Mouse (Mus musculus) forebrain, embryonic 16.5 days (tissue): Measurements from ENCODE around the gene Cyp2d26. TPM values are rescaled to one million over a fixed set of nuclear protein-coding genes. Genes with fewer than 3 reads are reported as not detected.

Experiments used
- ATAC-seq: fragments of 200-750 bp; cut with Nextera tagmentation; 2 replicates; pipeline ENCODE4 v1.8.0; 2017; ENCODE audit warnings: mild to moderate bottlenecking, moderate library complexity
- H3K27ac ChIP-seq: fragments of 300-500 bp; sonication (generic); 2 replicates; pipeline ENCODE4 v1.5.1; 2014; ENCODE audit warnings: low read length, control low read depth
- H3K27me3 ChIP-seq: fragments of 300-500 bp; sonication (generic); replicated peaks from 2 replicates; pipeline ENCODE4 v1.6.1; 2014; ENCODE audit warnings: low read length; ENCODE audit not compliant: control insufficient read depth, insufficient read depth
- H3K36me3 ChIP-seq: fragments of 300-500 bp; sonication (generic); 2 replicates; pipeline ENCODE4 v1.6.1; 2014; ENCODE audit not compliant: control insufficient read depth, insufficient read depth
- H3K4me1 ChIP-seq: fragments of 300-500 bp; sonication (generic); replicated peaks from 2 replicates; pipeline ENCODE4 v1.6.1; 2014; ENCODE audit warnings: low read length; ENCODE audit not compliant: control insufficient read depth, insufficient read depth
- H3K4me2 ChIP-seq: fragments of 300-500 bp; sonication (generic); 2 replicates; pipeline ENCODE4 v1.6.1; 2014; ENCODE audit warnings: mild to moderate bottlenecking, low read length, control low read depth
- H3K4me3 ChIP-seq: fragments of 300-500 bp; sonication (generic); replicated peaks from 2 replicates; pipeline ENCODE4 v1.5.1; 2014; ENCODE audit warnings: mild to moderate bottlenecking, low read length, control low read depth
- H3K9ac ChIP-seq: fragments of 300-500 bp; sonication (generic); replicated peaks from 2 replicates; pipeline ENCODE4 v1.6.1; 2014; ENCODE audit warnings: low read depth, low read length, control low read depth
- H3K9me3 ChIP-seq: fragments of 300-500 bp; sonication (generic); 2 replicates; pipeline ENCODE4 v1.6.1; 2016; ENCODE audit warnings: low read length; ENCODE audit not compliant: control insufficient read depth
- WGBS: fragments of 180-500 bp; shearing (Covaris S2); extraction: QIAGEN DNeasy Blood & Tissue Kit; methylation state at CpG from one replicate; pipeline ENCODE4 v1.1.7; 2014; 5-methylcytosine and 5-hydroxymethylcytosine counted together
- polyA plus RNA-seq: library from polyadenylated mRNA; unstranded; fragments of >200 nt; fragmentation: Nextera tagmentation; extraction: Ambion mirVana; gene quantifications from 2 replicates; pipeline ENCODE4 v1.2.1, GENCODE M21; 2015

The Cyp2d26 gene
- polyA plus RNA-seq, 1 experiment from 2014 or later, result not detected

- Histone ChIP-seq H3K36me3 (peaks cover 4% of the 10 kb centered on the region), H3K9ac (no peak overlapping the region), H3K27ac (no peak overlapping the region), H3K4me1 (peaks cover 15% of the 10 kb centered on the region), H3K27me3 (no peaks in the 10 kb centered on the region), H3K4me2 (no peak overlapping the region), H3K9me3 (no peaks in the 10 kb centered on the region), H3K4me3 (no peak overlapping the region)
- ATAC-seq, result peak; percentile 21; the same call in 1 of the 2 replicates
- 54% methylated on average over 6 of the region's 6 CpGs for WGBS
Observed at GRCm38 (mm10) chr15:82809511-82809910, 15.4 kb upstream of the Cyp2d26 start.

GRCm38 (mm10) chr15:82806969-82807763, 13.1 kb upstream of the Cyp2d26 start:
- Histone ChIP-seq H3K36me3 (peaks cover 4% of the 10 kb centered on the region), H3K4me1 (peaks cover 16% of the 10 kb centered on the region), H3K9ac (no peak overlapping the region), H3K27ac (no peak overlapping the region), H3K9me3 (no peaks in the 10 kb centered on the region), H3K4me2 (no peak overlapping the region), H3K27me3 (no peaks in the 10 kb centered on the region), H3K4me3 (no peak overlapping the region)
- ATAC-seq, result no peak
- 80% methylated on average over 5 of the region's 5 CpGs for WGBS

- ATAC-seq, result peak; percentile 51
- 65% methylated on average over 5 of the region's 5 CpGs for WGBS
Observed at GRCm38 (mm10) chr15:82804708-82805639, 10.9 kb upstream of the Cyp2d26 start.

GRCm38 (mm10) chr15:82795936-82796440, 1.9 kb upstream of the Cyp2d26 start:
- ATAC-seq, result no peak
- no peak overlapping the region for H3K27ac ChIP-seq
- no peaks in the 10 kb centered on the region for H3K27me3 ChIP-seq
- H3K4me1 ChIP-seq, result no peaks in the 10 kb centered on the region
- H3K9me3 ChIP-seq, result no peaks in the 10 kb centered on the region
- no peak overlapping the region for H3K4me2 ChIP-seq
- no peak overlapping the region for H3K9ac ChIP-seq
- H3K36me3 ChIP-seq, result no peaks in the 10 kb centered on the region
- no peak overlapping the region for H3K4me3 ChIP-seq
- 82% methylated on average over 3 of the region's 3 CpGs for WGBS

More at GRCm38 (mm10) chr15:82804708-82805639, 10.9 kb upstream of the Cyp2d26 start:
- no peak overlapping the region for H3K27ac ChIP-seq
- H3K4me2 ChIP-seq, result no peak overlapping the region
- H3K4me1 ChIP-seq, result peaks cover 14% of the 10 kb centered on the region
- H3K9ac ChIP-seq, result no peak overlapping the region
- H3K27me3 ChIP-seq, result no peaks in the 10 kb centered on the region
- no peaks in the 10 kb centered on the region for H3K36me3 ChIP-seq
- no peak overlapping the region for H3K4me3 ChIP-seq
- no peaks in the 10 kb centered on the region for H3K9me3 ChIP-seq

GRCm38 (mm10) chr15:82793868-82794267, 226 bp downstream of the Cyp2d26 start:
- 89% methylated on average over 6 of the region's 6 CpGs for WGBS
- Histone ChIP-seq H3K27me3 (no peaks in the 10 kb centered on the region), H3K4me3 (no peak overlapping the region), H3K4me1 (no peaks in the 10 kb centered on the region), H3K4me2 (no peak overlapping the region), H3K9me3 (no peaks in the 10 kb centered on the region), H3K9ac (no peak overlapping the region), H3K27ac (no peak overlapping the region), H3K36me3 (no peaks in the 10 kb centered on the region)
- no peak for ATAC-seq

- no peak overlapping the region for H3K27ac ChIP-seq
- no peaks in the 10 kb centered on the region for H3K4me1 ChIP-seq
- no peak overlapping the region for H3K4me3 ChIP-seq
- no peak for ATAC-seq
- no peaks in the 10 kb centered on the region for H3K9me3 ChIP-seq
- no peaks in the 10 kb centered on the region for H3K36me3 ChIP-seq
- no peaks in the 10 kb centered on the region for H3K27me3 ChIP-seq
- 86% methylated on average over 1 of the region's 1 CpGs for WGBS
- H3K9ac ChIP-seq, result no peak overlapping the region
- no peak overlapping the region for H3K4me2 ChIP-seq
Observed at GRCm38 (mm10) chr15:82793454-82793853, 640 bp downstream of the Cyp2d26 start.

GRCm38 (mm10) chr15:82792566-82792965, 1.5 kb downstream of the Cyp2d26 start:
- Histone ChIP-seq H3K4me2 (no peak overlapping the region), H3K27ac (no peak overlapping the region), H3K36me3 (no peaks in the 10 kb centered on the region), H3K4me1 (no peaks in the 10 kb centered on the region), H3K4me3 (no peak overlapping the region), H3K9me3 (no peaks in the 10 kb centered on the region), H3K27me3 (no peaks in the 10 kb centered on the region), H3K9ac (no peak overlapping the region)
- ATAC-seq, result no peak
- 93% methylated on average over 11 of the region's 11 CpGs for WGBS

GRCm38 (mm10) chr15:82784581-82784980, 9.5 kb downstream of the Cyp2d26 start:
- no peaks in the 10 kb centered on the region for H3K36me3 ChIP-seq
- 83% methylated on average over 1 of the region's 1 CpGs for WGBS

GRCm38 (mm10) chr15:82783800-82784199, 10.3 kb downstream of the Cyp2d26 start:
- H3K27me3 ChIP-seq, result no peaks in the 10 kb centered on the region
- H3K4me2 ChIP-seq, result no peak overlapping the region
- H3K9ac ChIP-seq, result no peak overlapping the region
- H3K4me3 ChIP-seq, result no peak overlapping the region
- ATAC-seq, result no peak
- no peaks in the 10 kb centered on the region for H3K9me3 ChIP-seq
- no peak overlapping the region for H3K27ac ChIP-seq
- 89% methylated on average over 1 of the region's 1 CpGs for WGBS
- H3K36me3 ChIP-seq, result no peaks in the 10 kb centered on the region
- H3K4me1 ChIP-seq, result no peaks in the 10 kb centered on the region

More at GRCm38 (mm10) chr15:82784581-82784980, 9.5 kb downstream of the Cyp2d26 start:
- H3K9ac ChIP-seq, result no peak overlapping the region
- no peaks in the 10 kb centered on the region for H3K27me3 ChIP-seq
- H3K9me3 ChIP-seq, result no peaks in the 10 kb centered on the region
- no peak overlapping the region for H3K4me3 ChIP-seq
- no peak overlapping the region for H3K27ac ChIP-seq
- H3K4me2 ChIP-seq, result no peak overlapping the region
- ATAC-seq, result no peak
- H3K4me1 ChIP-seq, result no peaks in the 10 kb centered on the region
